Mouse (Mus musculus): ENCODE measurements around the gene Pja2.
"Not testable (repeated sequence)": the region's sequence is repeated elsewhere in the genome, so short reads cannot be mapped to it uniquely, and the experiment has no call there.

Pja2 gene

GRCm38 (mm10) chr17:64277649-64278212 is 54.0 kb downstream of the Pja2 start:
- DNase-seq: no peak

GRCm38 (mm10) chr17:64276666-64277065 is 55.0 kb downstream of the Pja2 start:
- DNase-seq: no peak

- DNase-seq: no peak
Observed at GRCm38 (mm10) chr17:64275188-64275587, 56.5 kb downstream of the Pja2 start.

GRCm38 (mm10) chr17:64274341-64275105 is 57.2 kb downstream of the Pja2 start:
- DNase-seq: no peak

GRCm38 (mm10) chr17:64260571-64260970 is 71.1 kb downstream of the Pja2 start:
- DNase-seq: no peak

GRCm38 (mm10) chr17:64248246-64248645 is 83.5 kb downstream of the Pja2 start:
- DNase-seq: no peak

GRCm38 (mm10) chr17:64242898-64243297 is 88.8 kb downstream of the Pja2 start:
- no peak for DNase-seq

GRCm38 (mm10) chr17:64242310-64242859 is 89.3 kb downstream of the Pja2 start:
- DNase-seq: no peak

- no peak for DNase-seq
Observed at GRCm38 (mm10) chr17:64241544-64242292, 90.0 kb downstream of the Pja2 start.

- no peak for DNase-seq
Observed at GRCm38 (mm10) chr17:64232134-64232533, 99.6 kb downstream of the Pja2 start.

GRCm38 (mm10) chr17:64231637-64232036 is 100.1 kb downstream of the Pja2 start:
- DNase-seq: not testable (repeated sequence)

- no peak for DNase-seq
Observed at GRCm38 (mm10) chr17:64231172-64231571, 100.5 kb downstream of the Pja2 start.

Data from spleen, adult 18-20 months (tissue).